Mouse (Mus musculus) urinary bladder, postnatal 10 days (tissue): ENCODE data around the gene Prkcg.

ENCODE experiments used
- DNase-seq: peaks from one replicate; pipeline ENCODE4 v3.0.0; 2022; ENCODE audit warnings: low spot score

The Prkcg gene

GRCm38 (mm10) chr7:3365547-3366279 lies 76.7 kb downstream of the Prkcg start:
- no peak for DNase-seq

- no peak for DNase-seq
Observed at GRCm38 (mm10) chr7:3366705-3367516, 77.9 kb downstream of the Prkcg start.

GRCm38 (mm10) chr7:3367569-3367968 lies 78.6 kb downstream of the Prkcg start:
- no peak for DNase-seq

- DNase-seq, result no peak
Observed at GRCm38 (mm10) chr7:3368311-3368710, 79.3 kb downstream of the Prkcg start.

GRCm38 (mm10) chr7:3369189-3369588 lies 80.2 kb downstream of the Prkcg start:
- no peak for DNase-seq

- DNase-seq, result no peak
Observed at GRCm38 (mm10) chr7:3370407-3370806, 81.4 kb downstream of the Prkcg start.

- no peak for DNase-seq
Observed at GRCm38 (mm10) chr7:3372376-3372775, 83.4 kb downstream of the Prkcg start.

- DNase-seq, result no peak
Observed at GRCm38 (mm10) chr7:3373754-3374153, 84.8 kb downstream of the Prkcg start.

- no peak for DNase-seq
Observed at GRCm38 (mm10) chr7:3376831-3377230, 87.9 kb downstream of the Prkcg start.
